Mouse (Mus musculus) heart, adult 2 months (tissue): ENCODE measurements around the gene Rcbtb2. TPM values are rescaled to one million over a fixed set of nuclear protein-coding genes. Genes with fewer than 3 reads are reported as not detected.

ENCODE experiments used
- DNase-seq, 2 experiments: peaks; one replicate each; pipeline ENCODE4 v3.0.0; 2021
- H3K27ac ChIP-seq: fragments of 200-600 bp; 2 replicates; pipeline ENCODE4 v1.8.1; 2022
- H3K27me3 ChIP-seq: fragments of 200-500 bp; 2 replicates; pipeline ENCODE4 v1.6.1; 2012; ENCODE audit warnings: mild to moderate bottlenecking, low read length, inconsistent platforms, mixed read lengths; ENCODE audit not compliant: control insufficient read depth, insufficient read depth
- H3K36me3 ChIP-seq: fragments of 200-500 bp; 2 replicates; pipeline ENCODE4 v1.6.1; 2012; ENCODE audit warnings: low read length, inconsistent platforms; ENCODE audit not compliant: control insufficient read depth, insufficient read depth
- H3K4me1 ChIP-seq: fragments of 200-500 bp; 2 replicates; pipeline ENCODE4 v1.6.1; 2011; ENCODE audit warnings: low read length; ENCODE audit not compliant: control insufficient read depth, insufficient read depth
- H3K4me3 ChIP-seq: fragments of 200-600 bp; 2 replicates; pipeline ENCODE4 v1.8.1; 2022
- H3K79me2 ChIP-seq: fragments of 200-500 bp; replicated peaks from 2 replicates; pipeline ENCODE4 v1.6.1; 2012; ENCODE audit warnings: mild to moderate bottlenecking, inconsistent platforms, low read length, moderate library complexity, mixed read lengths; ENCODE audit not compliant: control insufficient read depth, insufficient read depth
- H3K9ac ChIP-seq: fragments of 200-500 bp; 2 replicates; pipeline ENCODE4 v1.6.1; 2012; ENCODE audit warnings: low read depth, mild to moderate bottlenecking, control low read depth, inconsistent platforms, low read length, mixed read lengths
- CTCF ChIP-seq: fragments of 200-600 bp; IDR thresholded peaks from 2 replicates; pipeline ENCODE4 v1.8.1; 2022; ENCODE audit warnings: antibody characterized with exemption, mild to moderate bottlenecking, moderate library complexity
- EP300 ChIP-seq: fragments of 200-500 bp; IDR thresholded peaks from 2 replicates; pipeline ENCODE4 v1.6.1; 2011; ENCODE audit warnings: low read depth, low read length, control low read depth; ENCODE audit not compliant: insufficient read depth
- POLR2A ChIP-seq: fragments of 200-500 bp; IDR thresholded peaks from 2 replicates; pipeline ENCODE4 v1.6.1; 2011; ENCODE audit warnings: mild to moderate bottlenecking, low read depth, low read length, control low read depth; ENCODE audit not compliant: insufficient read depth
- WGBS: fragments of 180-500 bp; shearing (Covaris S2); methylation state at CpG from one replicate; pipeline ENCODE4 v1.1.7; 2018; 5-methylcytosine and 5-hydroxymethylcytosine counted together
- intact Hi-C: fragments of 180-260 bp; cut with DNase I; formaldehyde crosslinking; loops from one replicate; pipeline ENCODE4 v1.15.1; 2025
- polyA plus RNA-seq: library from polyadenylated mRNA; depleted of rRNA; stranded (reverse); fragments of >200 nt; gene quantifications from 2 replicates; pipeline ENCODE4 v1.2.3, GENCODE M21; 2012
- total RNA-seq, 2 experiments: library from RNA; stranded (reverse); gene quantifications; 2 replicates each; pipeline ENCODE4 v1.2.3; 2021

Rcbtb2 gene
- total and polyA plus RNA-seq, 3 experiments: 16.9 to 20.9 (median 20.8) TPM

DNA sequence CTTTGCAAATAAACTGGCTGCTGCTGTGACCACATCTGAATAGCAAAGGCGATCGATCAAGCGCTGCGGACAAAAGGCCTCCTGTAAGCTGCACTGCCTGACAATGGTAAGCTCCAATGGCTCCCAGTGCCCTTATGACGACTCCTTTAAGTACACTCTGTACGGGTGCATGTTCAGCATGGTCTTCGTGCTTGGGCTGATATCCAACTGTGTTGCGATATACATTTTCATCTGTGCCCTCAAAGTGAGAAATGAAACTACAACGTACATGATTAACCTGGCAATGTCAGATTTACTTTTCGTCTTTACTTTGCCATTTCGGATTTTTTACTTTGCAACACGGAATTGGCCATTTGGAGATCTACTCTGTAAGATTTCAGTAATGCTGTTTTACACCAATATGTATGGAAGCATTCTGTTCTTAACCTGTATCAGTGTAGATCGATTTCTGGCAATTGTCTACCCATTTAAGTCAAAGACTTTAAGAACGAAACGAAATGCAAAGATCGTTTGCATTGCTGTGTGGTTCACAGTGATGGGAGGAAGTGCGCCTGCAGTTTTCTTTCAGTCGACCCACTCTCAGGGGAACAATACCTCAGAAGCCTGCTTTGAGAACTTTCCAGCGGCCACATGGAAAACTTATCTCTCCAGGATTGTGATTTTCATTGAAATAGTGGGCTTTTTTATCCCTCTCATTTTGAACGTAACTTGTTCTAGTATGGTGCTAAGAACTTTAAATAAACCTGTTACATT lies 115.8 kb downstream of the Rcbtb2 start:
- Histone ChIP-seq H3K4me3 (peak overlapping the region; percentile 62), H3K4me1 (peaks cover 10% of the 10 kb centered on the region), H3K9ac (peak overlapping the region; percentile 70), H3K27ac (peak overlapping the region; percentile 89), H3K79me2 (no peaks in the 10 kb centered on the region), H3K27me3 (no peaks in the 10 kb centered on the region), H3K36me3 (peaks cover 9% of the 10 kb centered on the region)
- intact Hi-C loops: loop anchor here (2.0 to 5.0 kb wide), 5 partner anchors 14 to 96 kb away; partner anchors contain the start of gene Rb1
- TF ChIP-seq POLR2A (peak; percentile 37; the same call in 1 of the 2 replicates), CTCF (no peak)
- DNase-seq: peak; percentile 57 to 59
- under 1% methylated on average over 20 of the region's 20 CpGs for WGBS

DNA sequence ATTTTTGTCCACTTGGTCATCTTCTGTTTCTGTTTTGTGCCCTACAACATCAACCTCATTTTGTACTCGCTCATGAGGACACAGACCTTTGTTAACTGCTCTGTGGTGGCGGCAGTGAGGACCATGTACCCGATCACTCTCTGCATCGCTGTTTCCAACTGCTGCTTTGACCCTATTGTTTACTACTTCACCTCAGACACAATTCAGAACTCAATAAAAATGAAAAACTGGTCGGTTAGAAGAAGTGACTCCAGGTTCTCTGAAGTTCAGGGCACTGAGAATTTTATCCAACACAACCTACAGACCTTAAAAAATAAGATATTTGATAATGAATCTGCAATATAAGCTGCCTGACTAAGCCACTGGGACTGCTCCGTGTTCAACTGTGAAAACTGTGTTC lies 116.5 kb downstream of the Rcbtb2 start:
- no peak for DNase-seq
- no peaks in the 10 kb centered on the region for H3K79me2 ChIP-seq
- TF ChIP-seq EP300 (no peak), POLR2A (no peak), CTCF (no peak)
- peak overlapping the region; percentile 62 for H3K4me3 ChIP-seq
- peaks cover 7% of the 10 kb centered on the region for H3K36me3 ChIP-seq
- peak overlapping the region; percentile 73 for H3K9ac ChIP-seq
- no peaks in the 10 kb centered on the region for H3K27me3 ChIP-seq
- H3K27ac ChIP-seq: peak overlapping the region; percentile 89
- 0% methylated on average over 6 of the region's 6 CpGs for WGBS
- intact Hi-C loops: loop anchor here (2.0 to 5.0 kb wide), 5 partner anchors 14 to 96 kb away; partner anchors contain the start of gene Rb1
- peaks cover 10% of the 10 kb centered on the region for H3K4me1 ChIP-seq

DNA sequence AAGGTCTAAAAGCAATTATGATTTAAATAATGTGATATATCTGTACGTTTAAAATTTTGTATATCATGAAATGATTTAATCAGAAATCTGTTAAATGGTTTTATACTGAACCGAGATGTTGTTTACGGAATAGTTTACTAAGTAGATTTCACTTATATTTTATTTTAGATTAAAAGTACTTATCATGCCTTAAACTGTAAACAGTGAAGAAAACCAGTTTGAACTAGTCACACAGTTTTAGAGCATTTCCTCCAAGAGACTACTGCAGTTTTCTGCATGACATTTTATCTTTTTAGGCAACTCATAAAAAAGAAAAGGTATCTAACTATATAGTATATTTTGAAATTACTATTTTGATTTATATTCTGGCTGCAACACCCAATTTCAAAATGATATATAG lies 117.0 kb downstream of the Rcbtb2 start:
- DNase-seq: no peak
- intact Hi-C loops: loop anchor here (2.0 to 5.0 kb wide), 5 partner anchors 13 to 97 kb away; partner anchors contain the start of gene Rb1
- H3K27me3 ChIP-seq: no peaks in the 10 kb centered on the region
- H3K4me3 ChIP-seq: peak overlapping the region; percentile 62
- H3K79me2 ChIP-seq: no peaks in the 10 kb centered on the region
- WGBS: 25% methylated on average over 3 of the region's 3 CpGs
- no peak overlapping the region for H3K9ac ChIP-seq
- H3K36me3 ChIP-seq: peaks cover 9% of the 10 kb centered on the region
- H3K27ac ChIP-seq: peak overlapping the region; percentile 89
- TF ChIP-seq CTCF: no peak
- no peak for TF ChIP-seq POLR2A
- no peak for TF ChIP-seq EP300
- H3K4me1 ChIP-seq: peaks cover 6% of the 10 kb centered on the region; the same call in 1 of the 2 replicates

DNA sequence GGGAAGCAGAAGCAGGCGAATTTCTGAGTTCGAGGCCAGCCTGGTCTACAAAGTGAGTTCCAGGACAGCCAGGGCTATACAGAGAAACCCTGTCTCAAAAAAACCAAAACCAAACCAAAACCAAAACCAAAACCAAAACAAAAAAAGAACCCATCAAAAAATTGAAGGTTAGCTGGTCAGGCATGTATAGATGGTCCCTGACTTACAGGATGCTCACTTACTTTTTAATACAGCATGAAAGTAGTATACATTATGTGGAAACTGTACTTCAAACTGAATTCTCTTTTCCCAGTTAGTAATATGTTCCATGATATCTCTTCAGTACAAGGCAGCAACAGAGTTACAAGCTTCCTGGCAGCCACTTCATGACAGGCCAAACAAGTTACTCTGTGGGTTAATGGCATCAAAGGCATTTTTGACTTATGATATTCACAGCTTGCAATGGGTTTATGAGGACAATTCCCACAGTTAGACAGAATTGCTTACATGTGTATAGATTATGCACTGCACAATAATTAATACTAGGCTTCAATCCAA lies 121.3 kb downstream of the Rcbtb2 start:
- H3K27ac ChIP-seq: no peak overlapping the region
- no peak overlapping the region for H3K9ac ChIP-seq
- WGBS: 82% methylated on average over 2 of the region's 2 CpGs
- intact Hi-C loops: no loop called here
- H3K4me1 ChIP-seq: no peaks in the 10 kb centered on the region; the same call in 1 of the 2 replicates
- TF ChIP-seq EP300 (no peak), CTCF (no peak), POLR2A (no peak)
- peaks cover 10% of the 10 kb centered on the region for H3K36me3 ChIP-seq
- H3K4me3 ChIP-seq: no peak overlapping the region
- H3K27me3 ChIP-seq: no peaks in the 10 kb centered on the region
- no peaks in the 10 kb centered on the region for H3K79me2 ChIP-seq
- no peak for DNase-seq

DNA sequence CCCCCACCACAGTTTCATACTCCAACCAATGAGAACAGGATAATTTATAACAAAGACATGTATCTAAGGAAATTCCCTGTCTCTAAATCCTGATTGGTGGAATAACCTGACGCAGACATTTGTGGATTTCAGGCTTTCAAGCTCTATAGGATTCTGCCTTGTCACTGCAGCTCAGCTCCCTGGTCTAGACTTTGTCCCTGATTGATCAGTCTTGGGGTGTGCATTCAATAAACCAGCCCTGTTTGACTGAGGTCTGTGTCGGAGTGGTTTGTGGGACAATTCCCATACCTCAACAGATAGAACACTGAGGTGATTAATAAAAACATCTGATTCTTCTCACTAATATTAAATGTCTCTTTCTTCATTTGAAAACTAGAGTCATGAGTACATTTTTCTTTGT lies 127.2 kb downstream of the Rcbtb2 start:
- intact Hi-C loops: no loop called here
- H3K27me3 ChIP-seq: no peaks in the 10 kb centered on the region
- no peak for TF ChIP-seq EP300
- TF ChIP-seq POLR2A: no peak
- TF ChIP-seq CTCF: no peak
- no peak overlapping the region for H3K27ac ChIP-seq
- no peak for DNase-seq
- H3K4me1 ChIP-seq: peaks cover 3% of the 10 kb centered on the region
- 98% methylated on average over 2 of the region's 2 CpGs for WGBS
- H3K36me3 ChIP-seq: peaks cover 18% of the 10 kb centered on the region
- no peaks in the 10 kb centered on the region for H3K79me2 ChIP-seq
- no peak overlapping the region for H3K9ac ChIP-seq
- no peak overlapping the region for H3K4me3 ChIP-seq

DNA sequence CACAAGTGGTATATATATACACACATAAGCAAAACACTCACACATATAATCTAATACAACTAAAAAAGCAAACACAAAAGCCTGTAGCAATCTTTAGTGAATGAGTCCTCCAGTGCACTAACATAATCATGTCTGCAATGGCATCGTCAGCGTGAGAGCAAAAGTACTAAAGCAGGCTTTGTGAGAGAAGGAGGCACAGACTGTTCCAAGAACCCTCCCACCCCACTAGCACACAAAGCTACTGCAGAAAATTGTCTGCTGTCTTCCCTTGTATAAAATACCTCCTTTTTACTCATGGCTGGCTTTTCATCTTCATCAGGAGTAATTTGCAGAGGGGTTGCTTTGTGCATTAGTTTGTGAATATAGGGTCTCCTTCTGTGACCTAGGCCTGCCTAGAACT lies 129.4 kb downstream of the Rcbtb2 start:
- WGBS: 71% methylated on average over 2 of the region's 2 CpGs
- Histone ChIP-seq H3K79me2 (no peaks in the 10 kb centered on the region), H3K27ac (peak overlapping the region; percentile 15; the same call in 1 of the 2 replicates), H3K27me3 (no peaks in the 10 kb centered on the region), H3K4me1 (peaks cover 6% of the 10 kb centered on the region), H3K36me3 (peaks cover 18% of the 10 kb centered on the region), H3K9ac (no peak overlapping the region), H3K4me3 (no peak overlapping the region)
- TF ChIP-seq POLR2A: no peak
- no peak for TF ChIP-seq EP300
- TF ChIP-seq CTCF: no peak
- intact Hi-C loops: loop anchor here (2.0 kb wide), 1 partner anchor 13 kb away; no protein-coding TSS in a partner anchor
- no peak for DNase-seq
